Mouse (Mus musculus): ENCODE data around the gene Gm20388.

DNA sequence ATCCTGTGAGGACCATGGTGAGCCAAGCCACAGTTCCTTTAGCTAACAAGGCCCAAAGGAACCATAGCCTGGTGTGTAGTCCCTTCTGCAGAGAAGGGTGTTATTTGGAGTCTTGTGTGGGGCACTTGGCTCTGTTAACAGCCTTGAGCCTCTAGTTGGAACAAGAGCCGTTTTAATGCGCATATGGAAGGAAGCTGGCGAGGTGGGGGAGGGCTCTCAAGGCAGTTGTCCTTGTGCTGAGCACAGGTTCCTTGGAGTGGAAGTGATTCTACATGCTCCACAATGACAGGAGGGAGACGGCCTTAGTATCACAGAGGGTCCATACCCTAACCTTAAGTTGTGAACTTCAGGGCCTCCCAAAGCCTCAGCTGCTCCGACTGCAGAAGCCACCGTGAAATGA, 446.9 kb downstream of the Gm20388 start:
- no peak for TF ChIP-seq CTCF (IDR thresholded peaks at IDR 0.05; ENCODE audit: control insufficient read depth, insufficient read depth, low read length)
- TF ChIP-seq POLR2A (IDR thresholded peaks at IDR 0.05; ENCODE audit: borderline replicate concordance, control insufficient read depth, low read depth, low read length) = no peak

Data from bone marrow, adult 2 months (tissue).